Mouse (Mus musculus): ENCODE measurements around the gene Cox4i1. TPM values are rescaled to one million over a fixed set of nuclear protein-coding genes. Genes with fewer than 3 reads are reported as not detected.

The Cox4i1 gene
- total RNA-seq, 2 experiments from 2014 or later = 1,090 to 1,232 TPM

Other genes starting within 250 kb of the Cox4i1 start
- gene Gins2, start 78.9 kb upstream of the Cox4i1 start, total RNA-seq (2021) = 1 to 10 TPM; 2.9 to 4.6 TPM
- gene 1190005I06Rik, start 20.6 kb upstream of the Cox4i1 start, total RNA-seq (2021) = 10 to 100 TPM; 15.2 to 15.9 TPM
- gene Gm27021, start 143 bp upstream of the Cox4i1 start, total RNA-seq (2021) = not detected
- 10 to 100 TPM; 73.4 to 89.1 TPM for gene Emc8, start 351 bp downstream of the Cox4i1 start, total RNA-seq (2021)
- 1 to 10 TPM; 4.1 to 4.2 TPM for gene Irf8, start 68.1 kb downstream of the Cox4i1 start, total RNA-seq (2021)